Mouse (Mus musculus) testis, adult 2 months (tissue): ENCODE results near the gene Vat1l.

ENCODE experiments used
- CTCF ChIP-seq: fragments of 200-500 bp; IDR thresholded peaks from 2 replicates; pipeline ENCODE4 v1.5.1; 2012; ENCODE audit warnings: low read depth, mild to moderate bottlenecking, inconsistent platforms, low read length, moderate library complexity; ENCODE audit not compliant: control insufficient read depth, insufficient read depth, insufficient replicate concordance
- POLR2A ChIP-seq: fragments of 200-500 bp; IDR thresholded peaks from 2 replicates; pipeline ENCODE4 v1.6.1; 2012; ENCODE audit warnings: low read depth, mild to moderate bottlenecking, inconsistent platforms, low read length, moderate library complexity; ENCODE audit not compliant: control insufficient read depth

GRCm38 (mm10) chr8:114346045-114346444 is 140.6 kb downstream of the Vat1l start:
- TF ChIP-seq POLR2A (no peak), CTCF (no peak)
